Mouse (Mus musculus): ENCODE measurements at regions not wholly inside any gene's neighbourhood (a gene's known extent, or its start where the extent isn't known, plus 50 kb on each side); places are given as distances from the start of the nearest gene placed in this dataset.

DNA sequence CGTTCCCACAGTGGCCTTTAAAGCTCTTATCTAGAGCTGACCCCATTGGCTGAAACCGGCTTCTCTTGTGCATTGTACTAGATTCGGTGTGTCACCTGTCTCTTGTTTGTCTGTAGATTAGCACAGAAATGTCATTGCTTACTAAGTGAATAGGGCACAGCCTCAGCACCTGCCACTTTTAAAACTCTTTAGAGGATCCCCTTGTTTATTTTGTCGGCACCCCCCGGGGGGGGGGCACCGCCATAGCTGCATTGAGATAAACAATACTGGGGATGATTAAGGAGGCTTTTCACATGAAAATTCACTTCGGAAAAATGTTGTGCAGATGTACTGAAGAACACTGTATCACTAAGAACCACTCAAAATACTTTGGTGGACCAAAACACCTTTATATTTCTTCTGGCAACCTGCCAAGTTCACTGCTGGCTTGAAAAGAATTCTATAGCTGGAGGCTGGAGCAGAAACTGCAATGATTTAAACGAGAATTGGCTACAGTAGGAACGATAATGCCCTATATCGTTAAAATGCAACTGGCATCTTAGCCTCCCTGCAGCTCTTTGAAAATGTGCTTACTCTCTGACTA lies 278.6 kb downstream of the Tox3 start:
- no peak for TF ChIP-seq POLR2A (IDR thresholded peaks at IDR 0.05; ENCODE audit: low read depth, low read length)
- no peak for TF ChIP-seq CTCF (IDR thresholded peaks at IDR 0.05; ENCODE audit: borderline replicate concordance, insufficient read depth, low read length)
